Mouse (Mus musculus) hematopoietic stem cell, adult 5-6 weeks (primary cell): ENCODE data around the gene Rnf223. TPM values are rescaled to one million over a fixed set of nuclear protein-coding genes. Genes with fewer than 3 reads are reported as not detected.

Experiments
- total RNA-seq: library from RNA; stranded (forward); fragments of 172-1452, 232-1000 nt; gene quantifications from 2 replicates; pipeline ENCODE4 v1.2.3, GENCODE M21; 2017

Rnf223 gene
- total RNA-seq, 1 experiment from 2014 or later, result not detected

Other genes with a start within 250 kb of the Rnf223 start
- gene Pusl1, start 238.7 kb upstream of the Rnf223 start, total RNA-seq, result 23.3 and 26.5 TPM in 2 replicates
- gene Acap3, start 238.7 kb upstream of the Rnf223 start, total RNA-seq, result 3.7 and 13.8 TPM in 2 replicates
- 80.7 and 104 TPM in 2 replicates for gene Ube2j2, start 186.7 kb upstream of the Rnf223 start, total RNA-seq
- gene C1qtnf12, start 168.2 kb upstream of the Rnf223 start, total RNA-seq, result 12.1 and 36.7 TPM in 2 replicates
- gene B3galt6, start 137.9 kb upstream of the Rnf223 start, total RNA-seq, result 8.6 and 11.8 TPM in 2 replicates
- gene Sdf4, start 137.6 kb upstream of the Rnf223 start, total RNA-seq, result 151 and 176 TPM in 2 replicates
- 2.3 and 6.6 TPM in 2 replicates for gene Tnfrsf4, start 116.7 kb upstream of the Rnf223 start, total RNA-seq
- 14.5 and 33.5 TPM in 2 replicates for gene Tnfrsf18, start 104.3 kb upstream of the Rnf223 start, total RNA-seq
- gene Ttll10, start 71.1 kb upstream of the Rnf223 start, total RNA-seq, result 1.3 TPM in 1 of 2 replicates, not detected in the other
- gene 9430015G10Rik, start 20.5 kb upstream of the Rnf223 start, total RNA-seq, result 35.2 and 42.8 TPM in 2 replicates
- gene Agrn, start 67.0 kb downstream of the Rnf223 start, total RNA-seq, result 2.1 and 5.2 TPM in 2 replicates
- gene Isg15, start 70.3 kb downstream of the Rnf223 start, total RNA-seq, result 4.3 and 6.7 TPM in 2 replicates
- gene AW011738, start 72.8 kb downstream of the Rnf223 start, total RNA-seq, result 1.9 and 2.6 TPM in 2 replicates
- not detected in 2 replicates for gene Perm1, start 85.4 kb downstream of the Rnf223 start, total RNA-seq
- 19.0 and 29.3 TPM in 2 replicates for gene Plekhn1, start 104.3 kb downstream of the Rnf223 start, total RNA-seq
- gene Noc2l, start 105.5 kb downstream of the Rnf223 start, total RNA-seq, result 125 and 131 TPM in 2 replicates
- gene Samd11, start 125.1 kb downstream of the Rnf223 start, total RNA-seq, result 0.30 and 0.63 TPM in 2 replicates
- not detected in 2 replicates for gene Vmn2r-ps159, start 200.6 kb downstream of the Rnf223 start, total RNA-seq